Mouse (Mus musculus): ENCODE measurements around the gene Rassf1.
"Not testable (repeated sequence)": the region's sequence is repeated elsewhere in the genome, so short reads cannot be mapped to it uniquely, and the experiment has no call there.

The Rassf1 gene

GRCm38 (mm10) chr9:107563029-107563581 lies 11.8 kb downstream of the Rassf1 start, which contains the start of gene Tusc2:
Tusc2 (plus strand) TSS chr9:107563255.
- peak; percentile 95 for DNase-seq

DNA sequence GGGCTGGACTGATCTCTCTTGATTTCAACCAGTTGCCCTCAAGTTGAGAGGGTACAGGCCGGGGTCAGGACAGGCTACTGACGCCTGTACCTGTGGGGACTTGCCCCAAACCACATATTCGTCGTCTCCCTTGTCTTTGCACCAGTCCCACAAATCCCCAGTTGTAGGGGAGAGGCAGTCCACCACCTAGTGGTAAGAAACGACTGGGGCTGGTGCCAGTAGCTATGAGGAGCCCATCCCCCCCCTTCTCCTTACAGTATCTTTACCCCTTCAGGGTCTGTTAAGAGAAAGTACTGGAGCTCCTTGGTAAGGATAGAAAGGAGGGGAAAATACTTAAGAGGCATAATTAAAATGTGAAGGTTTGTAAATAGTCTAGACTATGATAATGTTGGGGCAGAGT lies 14.2 kb downstream of the Rassf1 start:
- not testable (repeated sequence) for DNase-seq

DNA sequence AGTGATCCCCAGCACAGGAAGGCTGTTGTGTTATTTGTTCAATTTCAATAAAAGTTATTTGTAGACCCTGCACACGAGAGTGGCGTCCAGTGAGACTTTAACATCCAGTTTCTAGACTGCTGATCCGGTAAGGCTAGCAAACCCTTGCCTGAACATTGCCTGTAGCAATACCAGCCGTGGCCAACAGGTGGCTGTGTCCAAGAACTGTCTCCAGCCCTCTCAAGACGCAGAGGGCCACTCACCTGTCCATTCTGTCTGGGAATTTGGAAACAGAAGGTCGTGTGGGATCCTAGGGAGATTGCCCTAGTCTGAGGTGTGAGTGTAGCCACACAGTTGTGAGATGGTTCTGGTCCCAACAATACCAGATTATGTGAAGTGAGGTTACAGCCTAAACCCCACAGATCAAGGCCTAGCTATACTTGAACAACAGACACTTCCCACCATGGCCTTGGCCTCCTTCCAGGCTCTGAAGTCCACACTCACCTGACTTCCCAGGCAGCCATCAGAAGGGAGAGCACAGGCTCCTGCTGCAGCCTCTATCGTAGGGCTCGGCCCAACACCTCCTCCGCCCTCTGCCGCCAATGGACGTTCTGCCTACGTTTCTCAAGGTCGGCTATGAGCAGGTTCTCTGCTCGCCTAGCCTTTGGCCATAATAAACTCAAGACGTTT lies 14.8 kb downstream of the Rassf1 start:
- DNase-seq: peak; percentile 79

DNA sequence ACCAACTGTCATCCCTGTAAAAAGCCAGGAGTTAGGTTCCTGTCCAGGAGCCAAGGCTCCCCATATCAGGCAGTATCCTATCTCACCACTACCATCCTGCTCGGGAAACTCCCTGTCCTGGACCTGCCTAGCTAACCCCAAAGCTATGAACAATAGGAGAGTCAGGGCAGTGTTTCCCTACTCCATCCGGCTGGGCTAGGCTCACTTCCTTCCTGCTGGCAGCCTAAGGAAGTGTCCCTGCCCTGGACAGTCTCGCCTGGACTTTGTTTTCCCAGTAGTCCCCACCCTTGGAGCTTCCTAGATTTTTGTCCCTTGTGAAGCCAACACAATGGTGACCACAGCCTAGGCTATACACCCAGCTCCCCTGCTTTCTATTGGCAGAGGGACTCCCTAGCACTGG lies 15.5 kb downstream of the Rassf1 start:
- no peak for DNase-seq

GRCm38 (mm10) chr9:107567702-107568319 lies 16.5 kb downstream of the Rassf1 start, which contains the start of gene Hyal2:
Hyal2 (plus strand) TSS chr9:107567945.
- DNase-seq: no peak

DNA sequence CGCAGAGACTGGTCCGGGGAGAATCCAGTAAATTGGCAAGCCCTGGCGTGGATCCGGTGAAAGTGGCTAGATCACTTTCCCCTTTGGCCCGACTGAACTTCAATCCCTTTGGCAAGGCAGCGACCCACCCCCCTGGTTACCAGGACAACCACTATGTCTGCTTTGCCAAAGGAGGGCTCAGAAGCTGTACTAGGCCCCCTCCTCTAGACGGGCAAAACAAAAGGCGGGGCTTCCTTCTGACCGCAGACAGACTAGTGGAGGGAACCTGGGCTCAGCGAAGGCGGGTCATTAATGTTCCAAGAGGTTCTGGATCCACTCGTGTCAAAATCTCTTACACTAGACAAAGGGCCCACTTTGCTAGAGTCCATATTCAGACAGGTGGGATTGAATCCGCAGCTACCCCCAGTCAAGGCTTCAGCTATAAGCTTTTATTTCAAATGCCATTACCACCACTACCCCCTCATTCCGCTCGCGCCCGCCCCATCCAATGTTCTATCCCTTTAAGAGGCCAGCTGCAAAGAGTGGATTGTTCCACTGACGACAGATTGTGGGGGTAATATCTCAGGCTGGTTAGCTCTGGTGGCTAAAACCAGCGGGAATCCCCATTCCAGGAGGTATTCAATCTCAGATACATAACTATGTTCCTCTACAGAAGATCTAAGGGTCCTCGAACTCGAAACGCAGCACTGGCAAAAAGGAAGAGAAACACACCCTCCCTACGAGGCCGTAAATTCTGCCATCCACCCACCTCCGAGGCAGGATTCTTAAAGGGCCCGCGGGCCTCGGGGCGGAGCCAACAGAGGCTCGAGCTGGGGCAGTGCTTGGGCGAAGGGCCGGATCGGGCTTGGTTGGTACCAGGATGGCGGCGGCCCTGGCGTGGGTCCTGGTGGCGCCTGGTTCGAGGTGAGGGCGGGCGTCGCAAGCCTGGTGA lies 17.2 kb downstream of the Rassf1 start:
- peak; percentile 84 for DNase-seq

GRCm38 (mm10) chr9:107569270-107569669 lies 17.9 kb downstream of the Rassf1 start:
- DNase-seq: no peak

GRCm38 (mm10) chr9:107570016-107570415 lies 18.7 kb downstream of the Rassf1 start:
- DNase-seq: no peak

DNA sequence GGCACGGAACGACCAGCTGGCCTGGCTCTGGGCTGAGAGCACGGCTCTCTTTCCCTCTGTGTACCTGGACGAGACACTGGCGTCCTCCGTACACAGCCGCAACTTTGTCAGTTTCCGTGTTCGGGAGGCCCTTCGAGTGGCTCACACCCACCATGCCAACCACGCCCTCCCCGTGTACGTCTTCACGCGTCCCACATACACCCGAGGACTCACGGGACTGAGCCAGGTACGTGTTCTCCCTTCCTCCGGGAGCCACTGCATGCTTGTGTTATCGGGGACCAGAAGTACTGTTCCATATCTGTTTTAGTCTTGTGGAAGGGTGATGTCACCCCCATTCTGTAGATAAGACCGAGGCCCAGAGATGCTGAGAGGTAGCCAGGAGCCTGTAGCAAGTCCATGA lies 19.5 kb downstream of the Rassf1 start:
- no peak for DNase-seq

DNA sequence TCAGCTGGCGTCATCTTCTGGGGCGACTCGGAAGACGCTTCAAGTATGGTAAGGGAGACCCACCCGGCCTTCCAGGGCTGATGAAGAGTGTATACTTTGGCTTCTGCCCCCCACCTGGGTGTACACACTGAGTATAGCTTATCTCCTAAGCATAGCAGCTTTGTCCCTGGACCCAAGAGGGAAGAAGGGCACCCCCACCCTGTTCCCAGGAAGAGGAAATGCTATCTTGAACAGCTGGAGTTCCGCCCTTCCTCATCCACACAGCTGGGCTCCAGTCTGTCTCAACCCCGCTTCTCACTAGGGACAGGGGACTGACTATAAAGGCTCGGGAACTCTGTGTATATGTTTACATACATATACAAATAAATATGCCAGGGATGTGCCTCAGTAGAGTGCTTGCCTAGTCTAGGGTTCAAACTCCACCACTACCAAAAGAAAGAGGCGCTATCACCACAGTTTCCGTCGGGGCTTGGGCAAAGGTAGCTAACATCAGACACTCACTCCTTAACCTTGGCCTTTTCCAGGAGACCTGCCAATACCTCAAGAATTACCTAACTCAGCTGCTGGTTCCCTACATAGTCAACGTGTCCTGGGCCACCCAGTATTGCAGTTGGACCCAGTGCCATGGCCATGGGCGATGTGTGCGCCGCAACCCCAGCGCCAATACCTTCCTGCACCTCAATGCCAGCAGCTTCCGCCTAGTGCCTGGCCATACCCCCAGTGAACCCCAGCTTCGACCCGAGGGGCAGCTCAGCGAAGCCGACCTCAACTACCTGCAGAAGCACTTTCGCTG lies 20.4 kb downstream of the Rassf1 start:
- no peak for DNase-seq

- DNase-seq: no peak
Measured at GRCm38 (mm10) chr9:107572327-107572662, 20.9 kb downstream of the Rassf1 start.

- DNase-seq: not testable (repeated sequence)
Measured at GRCm38 (mm10) chr9:107573774-107574173, 22.4 kb downstream of the Rassf1 start.

DNA sequence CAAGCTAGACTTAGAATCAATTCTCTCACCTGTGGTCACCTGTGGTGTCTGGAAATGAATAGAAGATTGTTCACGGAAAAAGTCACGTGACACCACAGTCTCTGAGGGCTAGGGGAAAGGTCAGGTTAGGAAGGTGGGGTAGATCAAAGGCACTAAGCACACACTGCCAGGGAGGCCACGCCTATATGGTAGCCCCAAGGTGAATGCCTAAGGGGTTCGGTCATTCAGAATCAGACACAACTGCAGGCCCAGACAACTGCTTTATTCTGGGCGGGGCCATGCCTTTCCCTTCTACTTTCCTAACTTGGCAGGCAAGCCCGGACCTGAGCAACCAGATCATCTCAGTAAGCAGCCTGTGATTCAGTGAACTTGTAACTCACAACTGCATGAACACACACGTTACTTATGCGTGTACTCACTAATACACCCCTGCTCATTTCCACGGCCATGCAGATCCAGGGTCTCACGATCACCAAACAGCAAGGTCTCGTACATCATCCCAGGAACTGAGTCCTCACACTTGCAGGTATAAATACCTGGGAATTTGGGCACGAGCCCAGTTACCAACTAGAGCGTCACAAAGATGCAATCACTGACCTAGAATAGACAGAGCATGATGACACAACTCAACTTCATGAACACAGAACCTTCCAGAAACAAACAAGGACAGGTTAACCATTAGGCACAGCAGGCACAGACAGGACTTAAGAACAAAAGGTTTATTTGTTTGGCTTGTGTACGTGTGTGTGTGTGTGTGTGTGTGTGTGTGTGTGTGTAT lies 24.4 kb downstream of the Rassf1 start:
- no peak for DNase-seq

DNA sequence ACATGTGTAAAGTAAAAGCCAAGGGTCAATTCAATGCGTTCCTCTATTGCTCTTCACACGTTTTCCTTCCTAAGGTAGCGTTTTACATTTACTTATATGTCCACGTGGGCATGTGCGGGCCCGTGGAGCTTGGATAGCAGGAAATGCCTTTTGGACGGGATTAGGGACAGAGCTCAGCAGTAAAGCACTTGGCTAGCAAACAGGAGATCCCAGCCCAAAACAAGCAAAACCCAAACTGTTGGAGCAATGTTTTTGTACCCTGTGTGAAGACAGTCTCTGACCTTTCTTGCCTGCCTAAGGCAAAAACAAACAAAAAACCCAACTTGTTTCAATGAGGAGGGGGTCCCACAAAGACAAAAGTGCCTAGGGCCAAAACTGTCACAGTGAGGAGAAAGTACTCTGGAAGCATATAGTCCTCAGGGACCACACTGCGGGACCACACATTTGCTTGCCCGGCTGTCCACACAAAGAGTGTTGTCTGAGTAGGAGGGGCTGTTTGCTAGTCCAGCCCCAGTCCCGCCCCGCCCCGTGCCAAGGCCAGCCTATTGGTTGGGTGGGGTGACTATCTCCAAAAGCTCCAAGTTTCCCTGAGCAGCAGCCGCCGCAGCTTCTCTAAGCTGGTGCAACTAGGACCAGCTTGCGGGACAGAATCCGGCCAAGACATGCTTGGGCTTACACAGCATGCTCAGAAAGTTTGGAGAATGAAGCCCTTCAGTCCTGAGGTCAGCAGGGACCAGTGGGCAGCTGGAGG lies 25.2 kb downstream of the Rassf1 start, which contains the start of gene Hyal1:
Hyal1 (plus strand) TSS at position 571 of the 751 bp plus-strand sequence.
- DNase-seq: no peak

DNA sequence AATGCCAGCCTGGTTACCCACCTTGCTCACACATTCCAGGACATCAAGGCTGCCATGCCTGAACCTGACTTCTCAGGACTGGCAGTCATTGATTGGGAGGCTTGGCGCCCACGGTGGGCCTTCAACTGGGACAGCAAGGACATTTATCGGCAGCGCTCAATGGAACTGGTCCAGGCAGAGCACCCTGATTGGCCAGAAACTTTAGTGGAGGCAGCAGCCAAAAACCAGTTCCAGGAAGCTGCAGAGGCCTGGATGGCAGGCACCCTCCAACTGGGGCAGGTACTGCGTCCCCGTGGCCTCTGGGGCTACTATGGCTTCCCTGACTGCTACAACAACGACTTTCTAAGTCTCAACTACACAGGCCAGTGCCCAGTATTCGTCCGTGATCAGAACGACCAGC lies 26.5 kb downstream of the Rassf1 start:
- DNase-seq: no peak

- DNase-seq: no peak
Measured at GRCm38 (mm10) chr9:107578587-107578986, 27.2 kb downstream of the Rassf1 start, which contains the start of gene Naa80. Naa80 (plus strand) TSS chr9:107578887.

DNA sequence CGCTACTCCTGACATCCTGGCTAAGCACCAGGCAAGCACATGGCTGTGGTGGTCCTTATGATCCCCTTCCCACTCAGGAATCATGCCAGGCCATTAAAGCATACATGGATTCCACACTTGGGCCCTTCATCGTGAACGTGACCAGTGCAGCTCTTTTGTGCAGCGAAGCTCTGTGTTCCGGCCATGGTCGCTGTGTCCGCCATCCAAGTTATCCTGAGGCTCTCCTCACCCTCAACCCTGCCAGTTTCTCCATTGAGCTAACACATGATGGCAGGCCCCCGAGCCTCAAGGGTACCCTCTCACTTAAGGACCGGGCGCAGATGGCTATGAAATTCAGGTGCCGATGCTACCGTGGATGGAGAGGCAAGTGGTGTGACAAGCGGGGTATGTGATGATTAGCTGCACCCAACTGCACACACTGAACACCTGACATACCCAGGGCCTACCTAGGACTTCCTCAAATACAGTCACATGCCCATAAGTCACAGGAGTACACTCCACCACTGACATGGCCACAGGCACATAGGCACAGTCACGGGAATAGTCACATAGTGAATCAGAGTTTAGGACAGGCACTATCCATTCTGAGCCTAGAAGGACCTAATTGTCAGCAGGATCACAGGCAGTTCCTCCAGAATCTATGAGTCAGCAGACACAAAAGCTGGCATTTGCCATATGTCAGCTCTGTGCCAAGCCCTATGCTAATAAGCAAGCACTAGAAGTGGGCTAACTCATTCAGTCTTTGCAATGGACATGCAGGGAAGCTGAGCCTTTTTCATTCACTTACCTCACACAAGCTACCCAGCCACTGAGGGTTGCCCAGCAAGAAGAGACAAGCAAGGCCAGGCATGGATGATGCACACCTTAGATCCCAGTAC lies 27.9 kb downstream of the Rassf1 start:
- DNase-seq: no peak

GRCm38 (mm10) chr9:107580501-107581317 lies 29.4 kb downstream of the Rassf1 start, which contains the start of gene Hyal3:
Hyal3 (plus strand) TSS chr9:107580818.
- DNase-seq: peak; percentile 91

GRCm38 (mm10) chr9:107581584-107581983 lies 30.2 kb downstream of the Rassf1 start:
- DNase-seq: no peak

All from cerebellum, adult 11-12 months (tissue).